Mouse (Mus musculus) stomach, postnatal 0 days (tissue): ENCODE measurements at regions not wholly inside any gene's neighbourhood (a gene's known extent, or its start where the extent isn't known, plus 50 kb on each side); places are given as distances from the start of the nearest gene placed in this dataset.

Experiments
- ATAC-seq: fragments of 200-750 bp; cut with Nextera tagmentation; 2 replicates; pipeline ENCODE4 v1.8.0; 2017; ENCODE audit not compliant: low FRiP score, low TSS enrichment
- DNase-seq: peaks from one replicate; pipeline ENCODE4 v3.0.0-alpha.2; 2016; ENCODE audit warnings: low spot score
- H3K27ac ChIP-seq: fragments of 300-500 bp; sonication (generic); replicated peaks from 2 replicates; pipeline ENCODE4 v1.5.1; 2014; ENCODE audit warnings: mild to moderate bottlenecking, control low read depth
- H3K27me3 ChIP-seq: fragments of 300-500 bp; sonication (generic); 2 replicates; pipeline ENCODE4 v1.6.1; 2014; ENCODE audit warnings: low read length; ENCODE audit not compliant: control insufficient read depth, insufficient read depth
- H3K36me3 ChIP-seq: fragments of 300-500 bp; sonication (generic); 2 replicates; pipeline ENCODE4 v1.6.1; 2014; ENCODE audit warnings: low read length, mixed read lengths; ENCODE audit not compliant: control insufficient read depth, insufficient read depth
- H3K4me1 ChIP-seq: fragments of 300-500 bp; sonication (generic); replicated peaks from 2 replicates; pipeline ENCODE4 v1.6.1; 2014; ENCODE audit warnings: antibody characterized with exemption; ENCODE audit not compliant: control insufficient read depth, insufficient read depth
- H3K4me2 ChIP-seq: fragments of 300-500 bp; sonication (generic); replicated peaks from 2 replicates; pipeline ENCODE4 v1.6.1; 2014; ENCODE audit warnings: low read depth, mild to moderate bottlenecking, control low read depth, moderate library complexity
- H3K4me3 ChIP-seq: fragments of 300-500 bp; sonication (generic); 2 replicates; pipeline ENCODE4 v1.5.1; 2014; ENCODE audit warnings: low read depth, low read length, control low read depth
- H3K9ac ChIP-seq: fragments of 300-500 bp; sonication (generic); 2 replicates; pipeline ENCODE4 v1.6.1; 2014; ENCODE audit warnings: mild to moderate bottlenecking, low read length, control low read depth, mixed read lengths
- H3K9me3 ChIP-seq: fragments of 300-500 bp; sonication (generic); 2 replicates; pipeline ENCODE4 v1.6.1; 2016; ENCODE audit warnings: low read length; ENCODE audit not compliant: control insufficient read depth
- CTCF ChIP-seq: IDR thresholded peaks from 2 replicates; pipeline ENCODE4 v1.5.1; 2016; ENCODE audit warnings: antibody characterized with exemption, low read depth, mild to moderate bottlenecking, moderate library complexity
- EP300 ChIP-seq: optimal IDR thresholded peaks from 2 replicates; pipeline ENCODE3; 2016; ENCODE audit warnings: antibody characterized with exemption
- WGBS: fragments of 180-500 bp; shearing (Covaris S2); extraction: QIAGEN DNeasy Blood & Tissue Kit; methylation state at CpG from one replicate; pipeline ENCODE4 v1.1.7; 2014; 5-methylcytosine and 5-hydroxymethylcytosine counted together

- Histone ChIP-seq H3K9me3 (no peaks in the 10 kb centered on the region), H3K4me2 (no peak overlapping the region), H3K27me3 (no peaks in the 10 kb centered on the region), H3K4me3 (no peak overlapping the region), H3K4me1 (peaks cover 5% of the 10 kb centered on the region; the same call in 1 of the 2 replicates), H3K27ac (peak overlapping the region; percentile 83), H3K9ac (no peak overlapping the region), H3K36me3 (no peaks in the 10 kb centered on the region)
- peak; percentile 61 for DNase-seq
- ATAC-seq, result peak; percentile 74
- TF ChIP-seq CTCF (no peak), EP300 (no peak)
- 62% methylated on average over 9 of the region's 9 CpGs for WGBS
These were observed 72.9 kb upstream of the Atl2 start for GRCm38 (mm10) chr17:79968819-79969218.

GRCm38 (mm10) chr17:79966981-79967380 lies 71.1 kb upstream of the Atl2 start:
- Histone ChIP-seq H3K9ac (no peak overlapping the region), H3K4me2 (no peak overlapping the region), H3K9me3 (no peaks in the 10 kb centered on the region), H3K4me3 (no peak overlapping the region), H3K4me1 (peaks cover 5% of the 10 kb centered on the region; the same call in 1 of the 2 replicates), H3K27ac (no peak overlapping the region), H3K36me3 (no peaks in the 10 kb centered on the region), H3K27me3 (no peaks in the 10 kb centered on the region)
- TF ChIP-seq EP300, result no peak
- no peak for TF ChIP-seq CTCF
- ATAC-seq (no peak), DNase-seq (no peak)
- 56% methylated on average over 6 of the region's 6 CpGs for WGBS

- Histone ChIP-seq H3K27ac (no peak overlapping the region), H3K4me3 (no peak overlapping the region), H3K4me2 (no peak overlapping the region), H3K27me3 (no peaks in the 10 kb centered on the region), H3K9ac (no peak overlapping the region), H3K9me3 (no peaks in the 10 kb centered on the region), H3K36me3 (no peaks in the 10 kb centered on the region), H3K4me1 (peaks cover 7% of the 10 kb centered on the region; the same call in 1 of the 2 replicates)
- TF ChIP-seq CTCF (no peak), EP300 (no peak)
- ATAC-seq (no peak), DNase-seq (no peak)
- 85% methylated on average over 8 of the region's 8 CpGs for WGBS
These were observed 69.7 kb upstream of the Atl2 start for GRCm38 (mm10) chr17:79965625-79966024.

- Histone ChIP-seq H3K9ac (no peak overlapping the region), H3K4me2 (no peak overlapping the region), H3K4me3 (no peak overlapping the region), H3K36me3 (no peaks in the 10 kb centered on the region), H3K27ac (peak overlapping the region; percentile 74), H3K27me3 (no peaks in the 10 kb centered on the region), H3K4me1 (peaks cover 5% of the 10 kb centered on the region; the same call in 1 of the 2 replicates), H3K9me3 (no peaks in the 10 kb centered on the region)
- TF ChIP-seq CTCF (no peak), EP300 (no peak)
- WGBS, result 57% methylated on average over 8 of the region's 8 CpGs
- ATAC-seq (peak; percentile 66), DNase-seq (peak; percentile 31)
These were observed 68.9 kb upstream of the Atl2 start for GRCm38 (mm10) chr17:79964850-79965249.

GRCm38 (mm10) chr17:79963330-79963729 lies 67.4 kb upstream of the Atl2 start:
- no peaks in the 10 kb centered on the region for H3K27me3 ChIP-seq
- H3K9ac ChIP-seq, result no peak overlapping the region
- no peaks in the 10 kb centered on the region for H3K9me3 ChIP-seq
- H3K4me1 ChIP-seq, result peaks cover 2% of the 10 kb centered on the region; the same call in 1 of the 2 replicates
- no peak overlapping the region for H3K4me2 ChIP-seq
- TF ChIP-seq EP300, result no peak
- no peak for TF ChIP-seq CTCF
- DNase-seq (no peak), ATAC-seq (no peak)
- no peak overlapping the region for H3K4me3 ChIP-seq
- 83% methylated on average over 2 of the region's 2 CpGs for WGBS
- H3K27ac ChIP-seq, result no peak overlapping the region
- no peaks in the 10 kb centered on the region for H3K36me3 ChIP-seq

GRCm38 (mm10) chr17:79961391-79961790 lies 65.5 kb upstream of the Atl2 start:
- TF ChIP-seq CTCF (no peak), EP300 (no peak)
- Histone ChIP-seq H3K27me3 (no peaks in the 10 kb centered on the region), H3K4me2 (0 out of 2 replicates have a peak overlapping the region, but pooled peaks have one; percentile 15), H3K4me3 (no peak overlapping the region), H3K9me3 (no peaks in the 10 kb centered on the region), H3K36me3 (no peaks in the 10 kb centered on the region), H3K27ac (no peak overlapping the region), H3K9ac (no peak overlapping the region), H3K4me1 (0 out of 2 replicates have a peak, but pooled peaks cover 2% of the 10 kb centered on the region)
- DNase-seq, result no peak
- 32% methylated on average over 9 of the region's 9 CpGs for WGBS
- ATAC-seq, result no peak
